Mouse (Mus musculus) myocyte (in vitro differentiated cells): ENCODE results near the gene Ints3.

Experiments used
- CEBPB ChIP-seq: IDR thresholded peaks from 2 replicates; pipeline ENCODE4 v1.6.1; 2011; ENCODE audit warnings: mild to moderate bottlenecking, moderate library complexity; ENCODE audit not compliant: poor library complexity, insufficient read depth, severe bottlenecking
- E2F4 ChIP-seq: IDR thresholded peaks from one replicate; pipeline ENCODE4 v1.6.1; 2011; ENCODE audit warnings: mild to moderate bottlenecking, control low read depth, moderate library complexity; ENCODE audit not compliant: insufficient read depth
- MAX ChIP-seq: IDR thresholded peaks from one replicate; pipeline ENCODE4 v1.6.1; 2011; ENCODE audit warnings: low read depth, mild to moderate bottlenecking, control low read depth
- MYOD1 ChIP-seq, 3 experiments: IDR thresholded peaks; one replicate each; pipeline ENCODE4 v1.6.1; 2011; ENCODE audit warnings: control low read depth in 2 of 3, low read depth in 2 of 3, mild to moderate bottlenecking in 2 of 3, moderate library complexity in 1 of 3; ENCODE audit not compliant: insufficient read length in 2 of 3, control insufficient read depth in 1 of 3
- MYOG ChIP-seq, 3 experiments: IDR thresholded peaks; one replicate each; pipeline ENCODE4 v1.6.1; 2011; ENCODE audit warnings: control low read depth in 2 of 3, low read depth in 2 of 3, mild to moderate bottlenecking in 2 of 3; ENCODE audit not compliant: insufficient read length in 2 of 3, control insufficient read depth in 1 of 3, insufficient read depth in 1 of 3
- POLR2A ChIP-seq: IDR thresholded peaks from one replicate; pipeline ENCODE4 v1.6.1; 2011; ENCODE audit warnings: low read depth, mild to moderate bottlenecking, control low read depth, moderate library complexity; ENCODE audit not compliant: insufficient read length
- POLR2AphosphoS2 ChIP-seq: IDR thresholded peaks from one replicate; pipeline ENCODE4 v1.6.1; 2011; ENCODE audit warnings: low read depth, control low read depth; ENCODE audit not compliant: insufficient read length
- REST ChIP-seq: IDR thresholded peaks from one replicate; pipeline ENCODE4 v1.6.1; 2011; ENCODE audit warnings: mild to moderate bottlenecking, control low read depth, moderate library complexity; ENCODE audit not compliant: insufficient read depth, insufficient read length
- SRF ChIP-seq: IDR thresholded peaks from one replicate; pipeline ENCODE4 v1.6.1; 2011; ENCODE audit warnings: low read depth; ENCODE audit not compliant: control insufficient read depth, insufficient read length
- TCF12 ChIP-seq: IDR thresholded peaks from one replicate; pipeline ENCODE4 v1.6.1; 2011; ENCODE audit warnings: mild to moderate bottlenecking, control low read depth; ENCODE audit not compliant: poor library complexity, insufficient read depth, severe bottlenecking
- TCF3 ChIP-seq: IDR thresholded peaks from one replicate; pipeline ENCODE4 v1.6.1; 2011; ENCODE audit warnings: low read depth, control low read depth; ENCODE audit not compliant: insufficient read length
- USF1 ChIP-seq: IDR thresholded peaks from one replicate; pipeline ENCODE4 v1.6.1; 2011; ENCODE audit warnings: low read depth, mild to moderate bottlenecking, control low read depth, moderate library complexity

- TF ChIP-seq TCF12 (no peak), MYOD1 (IDR thresholded peaks at IDR 0.05; ENCODE audit: control insufficient read depth in 1 of 3, insufficient read length in 2 of 3, low read depth in 2 of 3) (no peak), E2F4 (no peak), POLR2A (no peak), MAX (no peak), REST (no peak), SRF (no peak), TCF3 (no peak), USF1 (no peak), MYOG (IDR thresholded peaks at IDR 0.05; ENCODE audit: control insufficient read depth in 1 of 3, insufficient read depth in 1 of 3, insufficient read length in 2 of 3, low read depth in 2 of 3) (no peak), POLR2AphosphoS2 (no peak), CEBPB (no peak)
Measured at GRCm38 (mm10) chr3:90387483-90387882, 45.9 kb downstream of the Ints3 start.
